Mouse (Mus musculus) hindbrain, embryonic 11.5 days (tissue): ENCODE data around the gene Slc16a10. TPM values are rescaled to one million over a fixed set of nuclear protein-coding genes. Genes with fewer than 3 reads are reported as not detected.
A peak's percentile ranks its signal among the peaks of the same experiment; 100 is the strongest.

ENCODE experiments used
- ATAC-seq: fragments of 200-750 bp; cut with Nextera tagmentation; 2 replicates; pipeline ENCODE4 v1.8.0; 2017; ENCODE audit warnings: mild to moderate bottlenecking, moderate TSS enrichment, moderate library complexity; ENCODE audit not compliant: low FRiP score
- DNase-seq: peaks from one replicate; pipeline ENCODE4 v3.0.0-alpha.2; 2015; ENCODE audit warnings: low spot score
- H3K27ac ChIP-seq: fragments of 300-500 bp; sonication (generic); 2 replicates; pipeline ENCODE4 v1.5.1; 2014; ENCODE audit warnings: mild to moderate bottlenecking, low read depth, low read length
- H3K27me3 ChIP-seq: fragments of 300-500 bp; sonication (generic); 2 replicates; pipeline ENCODE4 v1.6.1; 2014; ENCODE audit warnings: mild to moderate bottlenecking, low read length, moderate library complexity, mixed read lengths; ENCODE audit not compliant: control insufficient read depth, insufficient read depth
- H3K36me3 ChIP-seq: fragments of 300-500 bp; sonication (generic); 2 replicates; pipeline ENCODE4 v1.6.1; 2014; ENCODE audit warnings: mild to moderate bottlenecking, low read length, moderate library complexity, mixed read lengths; ENCODE audit not compliant: control insufficient read depth, insufficient read depth
- H3K4me1 ChIP-seq: fragments of 300-500 bp; sonication (generic); replicated peaks from 2 replicates; pipeline ENCODE4 v1.6.1; 2014; ENCODE audit warnings: low read length, mixed read lengths; ENCODE audit not compliant: control insufficient read depth, insufficient read depth
- H3K4me2 ChIP-seq: fragments of 300-500 bp; sonication (generic); replicated peaks from 2 replicates; pipeline ENCODE4 v1.6.1; 2014; ENCODE audit warnings: mild to moderate bottlenecking, low read depth, low read length
- H3K4me3 ChIP-seq: fragments of 300-500 bp; sonication (generic); 2 replicates; pipeline ENCODE4 v1.5.1; 2014; ENCODE audit warnings: low read depth, low read length
- H3K9ac ChIP-seq: fragments of 300-500 bp; sonication (generic); 2 replicates; pipeline ENCODE4 v1.6.1; 2014; ENCODE audit warnings: low read depth, low read length
- H3K9me3 ChIP-seq: fragments of 300-500 bp; sonication (generic); 2 replicates; pipeline ENCODE4 v1.6.1; 2016; ENCODE audit warnings: low read length; ENCODE audit not compliant: control insufficient read depth
- WGBS: fragments of 180-500 bp; shearing (Covaris S2); extraction: QIAGEN DNeasy Blood & Tissue Kit; methylation state at CpG from one replicate; pipeline ENCODE4 v1.1.7; 2014; 5-methylcytosine and 5-hydroxymethylcytosine counted together
- polyA plus RNA-seq: library from polyadenylated mRNA; unstranded; fragments of >200 nt; fragmentation: Nextera tagmentation; extraction: Ambion mirVana; gene quantifications from 2 replicates; pipeline ENCODE4 v1.2.1, GENCODE M21; 2014

Gene Slc16a10
- polyA plus RNA-seq, 1 experiment from 2014 or later = 8.9 TPM

GRCm38 (mm10) chr10:40065357-40065756, 76.7 kb downstream of the Slc16a10 start:
- H3K4me3 ChIP-seq = no peak overlapping the region
- WGBS = 35% methylated on average over 3 of the region's 3 CpGs
- DNase-seq = peak; percentile 7
- H3K27me3 ChIP-seq = no peaks in the 10 kb centered on the region
- no peak overlapping the region for H3K9ac ChIP-seq
- no peak overlapping the region for H3K4me2 ChIP-seq
- H3K4me1 ChIP-seq = no peaks in the 10 kb centered on the region
- no peak for ATAC-seq
- no peaks in the 10 kb centered on the region for H3K36me3 ChIP-seq
- H3K9me3 ChIP-seq = no peaks in the 10 kb centered on the region
- no peak overlapping the region for H3K27ac ChIP-seq

- no peak for DNase-seq
- no peak overlapping the region for H3K4me3 ChIP-seq
- H3K27me3 ChIP-seq = no peaks in the 10 kb centered on the region
- H3K27ac ChIP-seq = no peak overlapping the region
- no peaks in the 10 kb centered on the region for H3K9me3 ChIP-seq
- no peak overlapping the region for H3K4me2 ChIP-seq
- no peak overlapping the region for H3K9ac ChIP-seq
- no peaks in the 10 kb centered on the region for H3K36me3 ChIP-seq
- whole genome bisulfite sequencing = 15% methylated on average over 5 of the region's 5 CpGs
- H3K4me1 ChIP-seq = no peaks in the 10 kb centered on the region
- no peak for ATAC-seq
These were observed 78.7 kb downstream of the Slc16a10 start for GRCm38 (mm10) chr10:40063291-40063890.

- WGBS = 41% methylated on average over 6 of the region's 6 CpGs
- H3K4me1 ChIP-seq = no peaks in the 10 kb centered on the region
- no peak overlapping the region for H3K4me2 ChIP-seq
- H3K27me3 ChIP-seq = no peaks in the 10 kb centered on the region
- H3K4me3 ChIP-seq = no peak overlapping the region
- DNase-seq (no peak), ATAC-seq (no peak)
- no peaks in the 10 kb centered on the region for H3K36me3 ChIP-seq
- no peak overlapping the region for H3K9ac ChIP-seq
- no peaks in the 10 kb centered on the region for H3K9me3 ChIP-seq
- no peak overlapping the region for H3K27ac ChIP-seq
These were observed 79.2 kb downstream of the Slc16a10 start for GRCm38 (mm10) chr10:40062812-40063211.

- H3K4me3 ChIP-seq = no peak overlapping the region
- ATAC-seq (no peak), DNase-seq (no peak)
- H3K27ac ChIP-seq = no peak overlapping the region
- H3K4me2 ChIP-seq = no peak overlapping the region
- WGBS = 78% methylated on average over 5 of the region's 5 CpGs
- H3K27me3 ChIP-seq = no peaks in the 10 kb centered on the region
- no peak overlapping the region for H3K9ac ChIP-seq
- no peaks in the 10 kb centered on the region for H3K9me3 ChIP-seq
- H3K4me1 ChIP-seq = no peaks in the 10 kb centered on the region
- no peaks in the 10 kb centered on the region for H3K36me3 ChIP-seq
These were observed 80.1 kb downstream of the Slc16a10 start for GRCm38 (mm10) chr10:40061926-40062325.

GRCm38 (mm10) chr10:40058786-40059120, 83.3 kb downstream of the Slc16a10 start:
- Histone ChIP-seq H3K4me1 (no peaks in the 10 kb centered on the region), H3K36me3 (no peaks in the 10 kb centered on the region), H3K27ac (no peak overlapping the region), H3K4me3 (no peak overlapping the region), H3K27me3 (no peaks in the 10 kb centered on the region), H3K9me3 (no peaks in the 10 kb centered on the region), H3K9ac (no peak overlapping the region), H3K4me2 (no peak overlapping the region)
- ATAC-seq (no peak), DNase-seq (no peak)
- 83% methylated on average over 3 of the region's 3 CpGs for WGBS

- WGBS = 58% methylated on average over 6 of the region's 6 CpGs
- Histone ChIP-seq H3K27me3 (no peaks in the 10 kb centered on the region), H3K4me1 (no peaks in the 10 kb centered on the region), H3K9ac (no peak overlapping the region), H3K4me2 (no peak overlapping the region), H3K9me3 (no peaks in the 10 kb centered on the region), H3K36me3 (no peaks in the 10 kb centered on the region), H3K27ac (no peak overlapping the region), H3K4me3 (no peak overlapping the region)
- no peak for DNase-seq
- ATAC-seq = no peak
These were observed 83.8 kb downstream of the Slc16a10 start for GRCm38 (mm10) chr10:40058062-40058785.

- no peaks in the 10 kb centered on the region for H3K27me3 ChIP-seq
- no peaks in the 10 kb centered on the region for H3K9me3 ChIP-seq
- DNase-seq = no peak
- no peak overlapping the region for H3K9ac ChIP-seq
- no peak overlapping the region for H3K27ac ChIP-seq
- ATAC-seq = no peak
- no peaks in the 10 kb centered on the region for H3K36me3 ChIP-seq
- H3K4me2 ChIP-seq = no peak overlapping the region
- H3K4me1 ChIP-seq = no peaks in the 10 kb centered on the region
- no peak overlapping the region for H3K4me3 ChIP-seq
- 72% methylated on average over 2 of the region's 2 CpGs for WGBS
These were observed 84.4 kb downstream of the Slc16a10 start for GRCm38 (mm10) chr10:40057615-40058014.

GRCm38 (mm10) chr10:40054455-40054854, 87.6 kb downstream of the Slc16a10 start:
- H3K4me2 ChIP-seq = no peak overlapping the region
- 95% methylated on average over 8 of the region's 8 CpGs for WGBS
- H3K9me3 ChIP-seq = no peaks in the 10 kb centered on the region
- H3K4me3 ChIP-seq = no peak overlapping the region
- no peak overlapping the region for H3K27ac ChIP-seq
- no peaks in the 10 kb centered on the region for H3K4me1 ChIP-seq
- H3K27me3 ChIP-seq = no peaks in the 10 kb centered on the region
- no peak overlapping the region for H3K9ac ChIP-seq
- H3K36me3 ChIP-seq = no peaks in the 10 kb centered on the region
- no peak for ATAC-seq
- no peak for DNase-seq

- Histone ChIP-seq H3K36me3 (no peaks in the 10 kb centered on the region), H3K4me3 (no peak overlapping the region), H3K27ac (no peak overlapping the region), H3K9me3 (no peaks in the 10 kb centered on the region), H3K4me2 (no peak overlapping the region), H3K27me3 (no peaks in the 10 kb centered on the region), H3K9ac (no peak overlapping the region), H3K4me1 (no peaks in the 10 kb centered on the region)
- WGBS = 92% methylated on average over 4 of the region's 4 CpGs
- no peak for ATAC-seq
- DNase-seq = no peak
These were observed 88.2 kb downstream of the Slc16a10 start for GRCm38 (mm10) chr10:40053896-40054295.
